Mouse (Mus musculus) liver, embryonic 13.5 days (tissue): ENCODE measurements around the gene Gorasp1. TPM values are rescaled to one million over a fixed set of nuclear protein-coding genes. Genes with fewer than 3 reads are reported as not detected.

Source experiments
- ATAC-seq: fragments of 200-750 bp; cut with Nextera tagmentation; 2 replicates; pipeline ENCODE4 v1.8.0; 2017; ENCODE audit warnings: low read depth, mild to moderate bottlenecking, moderate number of reproducible peaks, moderate library complexity
- DNase-seq: peaks from one replicate; pipeline ENCODE4 v3.0.0; 2022
- H3K27ac ChIP-seq: fragments of 300-500 bp; sonication (generic); 2 replicates; pipeline ENCODE4 v1.5.1; 2015; ENCODE audit warnings: moderate library complexity, mild to moderate bottlenecking, inconsistent platforms
- H3K27me3 ChIP-seq: fragments of 300-500 bp; sonication (generic); 2 replicates; pipeline ENCODE4 v1.6.1; 2015; ENCODE audit warnings: mild to moderate bottlenecking, inconsistent platforms
- H3K36me3 ChIP-seq: fragments of 300-500 bp; sonication (generic); 2 replicates; pipeline ENCODE4 v1.6.1; 2015; ENCODE audit warnings: mild to moderate bottlenecking, inconsistent platforms
- H3K4me1 ChIP-seq: fragments of 300-500 bp; sonication (generic); replicated peaks from 2 replicates; pipeline ENCODE4 v1.6.1; 2015; ENCODE audit warnings: inconsistent platforms
- H3K4me2 ChIP-seq: fragments of 300-500 bp; sonication (generic); 2 replicates; pipeline ENCODE4 v1.6.1; 2015; ENCODE audit warnings: inconsistent platforms, mild to moderate bottlenecking, moderate library complexity
- H3K4me3 ChIP-seq: fragments of 300-500 bp; sonication (generic); replicated peaks from 2 replicates; pipeline ENCODE4 v1.5.1; 2015; ENCODE audit warnings: mild to moderate bottlenecking, inconsistent platforms
- H3K9ac ChIP-seq: fragments of 300-500 bp; sonication (generic); 2 replicates; pipeline ENCODE4 v1.6.1; 2015; ENCODE audit warnings: mild to moderate bottlenecking, inconsistent platforms
- H3K9me3 ChIP-seq: fragments of 300-500 bp; sonication (generic); replicated peaks from 2 replicates; pipeline ENCODE4 v1.6.1; 2016; ENCODE audit warnings: inconsistent platforms
- WGBS: fragments of 180-500 bp; shearing (Covaris S2); methylation state at CpG from one replicate; pipeline ENCODE4 v1.1.7; 2015; ENCODE audit not compliant: insufficient replicate concordance; 5-methylcytosine and 5-hydroxymethylcytosine counted together
- polyA plus RNA-seq: library from polyadenylated mRNA; unstranded; fragments of >200 nt; fragmentation: Nextera tagmentation; extraction: Ambion mirVana; gene quantifications from 2 replicates; pipeline ENCODE4 v1.2.1, GENCODE M21; 2015

Gene Gorasp1
- polyA plus RNA-seq, 1 experiment from 2014 or later, result 10.4 TPM

GRCm38 (mm10) chr9:119970763-119971656 lies 33.6 kb upstream of the Gorasp1 start:
- Histone ChIP-seq H3K9me3 (no peaks in the 10 kb centered on the region), H3K4me2 (no peak overlapping the region), H3K36me3 (peaks cover 23% of the 10 kb centered on the region), H3K4me1 (peaks cover 4% of the 10 kb centered on the region; the same call in 1 of the 2 replicates), H3K9ac (no peak overlapping the region), H3K27me3 (no peaks in the 10 kb centered on the region), H3K4me3 (no peak overlapping the region), H3K27ac (no peak overlapping the region)
- WGBS, result 76% methylated on average over 7 of the region's 7 CpGs
- ATAC-seq (no peak), DNase-seq (no peak)

- H3K9ac ChIP-seq, result no peak overlapping the region
- ATAC-seq (no peak), DNase-seq (no peak)
- H3K27ac ChIP-seq, result no peak overlapping the region
- H3K4me1 ChIP-seq, result peaks cover 4% of the 10 kb centered on the region; the same call in 1 of the 2 replicates
- no peak overlapping the region for H3K4me2 ChIP-seq
- no peaks in the 10 kb centered on the region for H3K9me3 ChIP-seq
- H3K36me3 ChIP-seq, result peaks cover 23% of the 10 kb centered on the region
- WGBS, result 40% methylated on average over 6 of the region's 6 CpGs
- H3K4me3 ChIP-seq, result no peak overlapping the region
- no peaks in the 10 kb centered on the region for H3K27me3 ChIP-seq
These were observed 32.9 kb upstream of the Gorasp1 start for GRCm38 (mm10) chr9:119970221-119970620.

GRCm38 (mm10) chr9:119969811-119970210 lies 32.4 kb upstream of the Gorasp1 start:
- no peak for DNase-seq
- Histone ChIP-seq H3K4me1 (peaks cover 5% of the 10 kb centered on the region), H3K4me2 (no peak overlapping the region), H3K9me3 (no peaks in the 10 kb centered on the region), H3K4me3 (no peak overlapping the region), H3K27me3 (no peaks in the 10 kb centered on the region), H3K36me3 (peaks cover 23% of the 10 kb centered on the region), H3K27ac (no peak overlapping the region), H3K9ac (no peak overlapping the region)
- 69% methylated on average over 7 of the region's 7 CpGs for WGBS
- ATAC-seq, result no peak

- H3K36me3 ChIP-seq, result no peaks in the 10 kb centered on the region
- H3K4me1 ChIP-seq, result peaks cover 21% of the 10 kb centered on the region
- H3K27ac ChIP-seq, result no peak overlapping the region
- 83% methylated on average over 26 of the region's 26 CpGs for WGBS
- H3K27me3 ChIP-seq, result no peaks in the 10 kb centered on the region
- no peak for DNase-seq
- ATAC-seq, result no peak
- H3K4me3 ChIP-seq, result no peak overlapping the region
- no peak overlapping the region for H3K4me2 ChIP-seq
- H3K9ac ChIP-seq, result no peak overlapping the region
- no peaks in the 10 kb centered on the region for H3K9me3 ChIP-seq
These were observed 29.0 kb upstream of the Gorasp1 start for GRCm38 (mm10) chr9:119966221-119966910.

GRCm38 (mm10) chr9:119965186-119965585 lies 27.8 kb upstream of the Gorasp1 start:
- Histone ChIP-seq H3K4me3 (no peak overlapping the region), H3K4me2 (no peak overlapping the region), H3K36me3 (no peaks in the 10 kb centered on the region), H3K9me3 (no peaks in the 10 kb centered on the region), H3K27ac (no peak overlapping the region), H3K4me1 (peaks cover 21% of the 10 kb centered on the region), H3K9ac (no peak overlapping the region), H3K27me3 (no peaks in the 10 kb centered on the region)
- DNase-seq (no peak), ATAC-seq (no peak)
- WGBS, result 49% methylated on average over 3 of the region's 3 CpGs

GRCm38 (mm10) chr9:119964206-119964605 lies 26.8 kb upstream of the Gorasp1 start:
- Histone ChIP-seq H3K4me3 (no peak overlapping the region), H3K27ac (no peak overlapping the region; the same call in 1 of the 2 replicates), H3K4me1 (peaks cover 21% of the 10 kb centered on the region)

GRCm38 (mm10) chr9:119962987-119963667 lies 25.8 kb upstream of the Gorasp1 start:
- H3K4me2 ChIP-seq, result peak overlapping the region; percentile 34
- H3K27ac ChIP-seq, result no peak overlapping the region
- DNase-seq (peak; percentile 61), ATAC-seq (peak; percentile 78)
- H3K4me3 ChIP-seq, result peak overlapping the region; percentile 11
- no peaks in the 10 kb centered on the region for H3K36me3 ChIP-seq
- 11% methylated on average over 21 of the region's 21 CpGs for WGBS
- peak overlapping the region; percentile 15; the same call in 1 of the 2 replicates for H3K9ac ChIP-seq
- no peaks in the 10 kb centered on the region for H3K27me3 ChIP-seq
- H3K4me1 ChIP-seq, result peaks cover 21% of the 10 kb centered on the region
- H3K9me3 ChIP-seq, result no peaks in the 10 kb centered on the region

More at GRCm38 (mm10) chr9:119964206-119964605, 26.8 kb upstream of the Gorasp1 start:
- peak; percentile 42 for ATAC-seq
- DNase-seq, result no peak
- WGBS, result 48% methylated on average over 3 of the region's 3 CpGs
- Histone ChIP-seq H3K36me3 (no peaks in the 10 kb centered on the region), H3K9ac (no peak overlapping the region), H3K4me2 (no peak overlapping the region), H3K9me3 (no peaks in the 10 kb centered on the region), H3K27me3 (no peaks in the 10 kb centered on the region)

GRCm38 (mm10) chr9:119962216-119962615 lies 24.9 kb upstream of the Gorasp1 start:
- H3K4me2 ChIP-seq, result no peak overlapping the region
- DNase-seq, result no peak
- ATAC-seq, result no peak
- peaks cover 21% of the 10 kb centered on the region for H3K4me1 ChIP-seq
- WGBS, result 57% methylated on average over 4 of the region's 4 CpGs
- no peaks in the 10 kb centered on the region for H3K36me3 ChIP-seq
- H3K4me3 ChIP-seq, result no peak overlapping the region
- H3K27ac ChIP-seq, result no peak overlapping the region
- H3K9me3 ChIP-seq, result no peaks in the 10 kb centered on the region
- no peak overlapping the region for H3K9ac ChIP-seq
- no peaks in the 10 kb centered on the region for H3K27me3 ChIP-seq

GRCm38 (mm10) chr9:119958835-119959234 lies 21.5 kb upstream of the Gorasp1 start:
- no peak for DNase-seq

GRCm38 (mm10) chr9:119951388-119951787 lies 14.0 kb upstream of the Gorasp1 start:
- no peak for DNase-seq
- H3K4me1 ChIP-seq, result no peaks in the 10 kb centered on the region
- no peak for ATAC-seq
- H3K27ac ChIP-seq, result no peak overlapping the region
- no peak overlapping the region for H3K4me3 ChIP-seq
- no peak overlapping the region for H3K9ac ChIP-seq
- no peaks in the 10 kb centered on the region for H3K27me3 ChIP-seq
- H3K9me3 ChIP-seq, result no peaks in the 10 kb centered on the region
- H3K4me2 ChIP-seq, result no peak overlapping the region
- H3K36me3 ChIP-seq, result no peaks in the 10 kb centered on the region
- 72% methylated on average over 9 of the region's 9 CpGs for WGBS

More at GRCm38 (mm10) chr9:119958835-119959234, 21.5 kb upstream of the Gorasp1 start:
- Histone ChIP-seq H3K9me3 (no peaks in the 10 kb centered on the region), H3K36me3 (no peaks in the 10 kb centered on the region), H3K4me1 (peaks cover 10% of the 10 kb centered on the region), H3K9ac (no peak overlapping the region), H3K4me2 (no peak overlapping the region), H3K27ac (no peak overlapping the region), H3K27me3 (no peaks in the 10 kb centered on the region), H3K4me3 (no peak overlapping the region)
- no peak for ATAC-seq
- 55% methylated on average over 9 of the region's 9 CpGs for WGBS

GRCm38 (mm10) chr9:119950434-119950833 lies 13.1 kb upstream of the Gorasp1 start:
- Histone ChIP-seq H3K4me2 (no peak overlapping the region), H3K4me3 (no peak overlapping the region), H3K9ac (no peak overlapping the region), H3K9me3 (no peaks in the 10 kb centered on the region), H3K27ac (no peak overlapping the region), H3K4me1 (no peaks in the 10 kb centered on the region), H3K27me3 (no peaks in the 10 kb centered on the region), H3K36me3 (no peaks in the 10 kb centered on the region)
- no peak for DNase-seq
- ATAC-seq, result no peak
- WGBS, result 55% methylated on average over 6 of the region's 6 CpGs
